Mouse (Mus musculus) embryonic fibroblast, embryonic 13.5 days (primary cell): Measurements from ENCODE around the gene Gfap. TPM values are rescaled to one million over a fixed set of nuclear protein-coding genes. Genes with fewer than 3 reads are reported as not detected.

ENCODE experiments used
- H3K27ac ChIP-seq: 2 replicates; pipeline ENCODE4 v1.5.1; 2012; ENCODE audit warnings: low read length, control low read depth, inconsistent platforms; ENCODE audit not compliant: insufficient read depth
- H3K4me1 ChIP-seq: 2 replicates; pipeline ENCODE4 v1.6.1; 2011; ENCODE audit warnings: low read length; ENCODE audit not compliant: control insufficient read depth, insufficient read depth
- H3K4me3 ChIP-seq: 2 replicates; pipeline ENCODE4 v1.5.1; 2011; ENCODE audit warnings: mild to moderate bottlenecking, control low read depth, low read length; ENCODE audit not compliant: insufficient read depth
- CTCF ChIP-seq: IDR thresholded peaks from 2 replicates; pipeline ENCODE4 v1.5.1; 2011; ENCODE audit warnings: mild to moderate bottlenecking, control low read depth, low read length, moderate library complexity, borderline replicate concordance; ENCODE audit not compliant: insufficient read depth
- POLR2A ChIP-seq: IDR thresholded peaks from 2 replicates; pipeline ENCODE4 v1.6.1; 2011; ENCODE audit warnings: low read depth, mild to moderate bottlenecking, control low read depth, low read length, moderate library complexity
- polyA plus RNA-seq: library from polyadenylated mRNA; stranded (reverse); fragments of >200 nt; gene quantifications from 2 replicates; pipeline ENCODE4 v1.2.4, GENCODE M21; 2011; ENCODE audit warnings: low read depth; ENCODE audit not compliant: missing spikeins, insufficient read length

The Gfap gene
- polyA plus RNA-seq, 1 experiment, result 1.4 TPM

DNA sequence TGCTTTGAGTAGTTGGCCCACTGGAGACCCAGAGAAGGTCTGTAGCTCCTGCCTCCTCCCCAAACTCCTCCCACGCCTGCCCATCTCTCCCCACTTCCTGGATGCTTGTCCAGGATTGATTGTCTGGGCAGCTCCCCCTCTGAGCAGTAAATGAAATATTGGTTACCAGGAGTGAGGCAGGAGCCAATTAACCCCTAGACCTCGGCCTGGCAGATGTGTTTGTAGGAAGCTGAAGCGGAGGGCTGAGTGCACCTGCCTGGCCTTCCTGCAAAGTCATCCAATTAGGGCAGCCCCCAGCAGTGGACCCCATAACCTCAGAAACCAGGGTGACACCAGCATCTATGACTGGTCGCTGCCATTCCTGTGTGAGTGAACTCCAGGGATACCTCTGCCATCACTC is 35.6 kb upstream of the Gfap start:
- Histone ChIP-seq H3K27ac (no peak overlapping the region), H3K4me1 (no peaks in the 10 kb centered on the region), H3K4me3 (no peak overlapping the region)
- TF ChIP-seq POLR2A (no peak), CTCF (no peak)

DNA sequence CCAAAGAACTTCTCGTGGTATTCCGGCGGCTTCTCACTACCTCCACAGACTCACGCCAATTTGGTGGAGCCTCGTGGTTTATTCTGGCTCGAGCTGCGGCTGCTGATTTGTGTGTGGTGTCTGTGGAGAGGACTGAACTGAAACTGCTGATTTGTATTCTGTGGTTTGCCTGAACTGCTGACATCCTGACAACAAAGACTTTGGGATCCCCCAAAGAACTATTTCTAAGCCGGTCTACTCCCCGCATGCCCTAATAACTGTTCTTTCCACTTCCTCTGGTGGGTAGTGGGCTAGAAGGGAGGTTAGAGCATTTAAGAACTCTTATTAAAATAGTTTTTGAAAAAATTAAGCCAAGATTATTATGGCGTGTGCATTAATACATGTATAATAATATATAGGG is 30.0 kb upstream of the Gfap start:
- H3K4me3 ChIP-seq, result no peak overlapping the region
- TF ChIP-seq CTCF (no peak), POLR2A (no peak)
- H3K4me1 ChIP-seq, result no peaks in the 10 kb centered on the region
- H3K27ac ChIP-seq, result no peak overlapping the region

DNA sequence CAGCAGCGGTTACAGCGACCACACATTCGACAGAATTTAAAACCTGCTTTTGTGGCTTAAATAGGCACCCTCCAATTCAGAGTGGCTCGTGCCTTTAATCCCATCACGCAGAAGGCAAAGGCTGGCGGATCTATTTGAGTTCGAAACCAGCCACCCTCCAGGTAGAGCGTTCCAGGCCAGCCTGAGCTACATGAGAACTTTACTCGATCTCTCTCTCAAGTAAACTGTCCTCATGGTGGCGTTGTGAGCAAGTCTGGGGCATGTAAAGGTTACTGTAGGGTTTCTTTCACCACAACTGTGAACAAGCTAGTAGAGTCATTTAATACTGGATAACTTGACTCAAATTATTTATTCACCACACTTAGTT is 24.6 kb upstream of the Gfap start:
- H3K4me1 ChIP-seq, result peaks cover 2% of the 10 kb centered on the region; the same call in 1 of the 2 replicates
- H3K27ac ChIP-seq, result peak overlapping the region; percentile 74
- H3K4me3 ChIP-seq, result peak overlapping the region; percentile 31
- no peak for TF ChIP-seq CTCF
- no peak for TF ChIP-seq POLR2A

DNA sequence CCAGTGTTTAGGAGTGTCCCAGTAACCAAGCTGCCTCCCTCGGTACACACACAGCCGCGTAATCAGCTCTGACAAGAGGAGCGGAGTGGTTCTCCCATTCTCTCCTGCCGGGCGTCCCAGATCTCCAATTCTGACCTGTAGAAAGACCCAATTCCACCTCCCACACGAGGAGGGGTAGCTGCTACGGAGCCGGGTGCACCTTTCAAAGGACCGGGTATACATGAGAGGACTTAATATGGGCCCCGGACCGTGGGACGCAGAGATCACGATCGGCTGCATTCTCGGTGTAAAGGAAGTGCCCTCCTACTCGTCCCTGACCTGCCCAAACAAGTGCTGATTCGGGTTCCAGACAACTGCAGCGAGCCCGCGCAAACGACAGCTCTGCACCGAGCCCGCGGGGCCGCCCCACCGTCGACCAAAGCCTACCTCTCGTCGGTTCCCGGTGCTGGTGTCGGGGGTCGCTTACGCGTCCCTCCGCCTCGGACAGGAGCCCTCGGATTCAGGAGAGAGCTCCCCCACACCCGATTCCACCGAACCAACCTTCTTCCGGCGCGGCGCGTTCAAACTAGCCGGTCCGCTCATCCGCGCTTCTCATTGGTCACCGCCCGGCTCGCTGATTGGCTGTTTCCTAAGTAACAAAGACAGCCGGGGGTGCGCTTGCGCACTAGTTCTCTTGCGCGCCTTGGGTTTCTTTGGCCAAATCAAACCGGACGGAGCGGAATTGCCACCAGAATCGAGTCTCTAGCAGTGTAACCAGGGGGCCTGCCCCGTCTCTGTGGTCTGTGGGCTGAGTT is 24.0 kb upstream of the Gfap start, which contains the start of gene Kif18b:
Gene Kif18b, minus strand, starts transcription at position 568 of the 794 bp plus-strand sequence.
- no peak for TF ChIP-seq CTCF
- TF ChIP-seq POLR2A, result peak; percentile 65
- Histone ChIP-seq H3K27ac (peak within 1 kb of the TSS; percentile 74), H3K4me3 (peak within 1 kb of the TSS; percentile 83), H3K4me1 (peaks cover 2% of the 10 kb centered on the region; the same call in 1 of the 2 replicates)

DNA sequence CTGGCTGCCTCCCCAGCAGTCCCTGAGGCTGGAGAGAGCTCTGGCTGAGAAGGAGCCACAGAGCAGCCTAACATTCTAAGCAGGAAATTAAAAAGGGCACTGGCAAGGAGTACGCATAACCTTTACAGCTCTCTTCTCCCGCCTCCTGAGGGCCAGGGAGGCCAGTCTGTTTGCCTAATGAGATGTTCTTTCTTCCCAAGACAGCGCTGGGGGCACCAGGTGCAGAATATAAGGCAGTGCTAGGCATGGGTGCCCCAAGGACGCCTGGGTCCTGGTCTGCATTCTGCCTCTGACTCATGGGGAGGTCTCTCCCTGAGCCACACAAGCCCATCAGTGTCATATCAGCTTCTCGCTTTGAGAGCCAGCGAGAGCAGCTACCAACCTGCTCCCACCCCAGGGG is 20.8 kb upstream of the Gfap start:
- TF ChIP-seq POLR2A (no peak), CTCF (no peak)
- Histone ChIP-seq H3K27ac (no peak overlapping the region), H3K4me1 (peaks cover 2% of the 10 kb centered on the region; the same call in 1 of the 2 replicates), H3K4me3 (no peak overlapping the region)

DNA sequence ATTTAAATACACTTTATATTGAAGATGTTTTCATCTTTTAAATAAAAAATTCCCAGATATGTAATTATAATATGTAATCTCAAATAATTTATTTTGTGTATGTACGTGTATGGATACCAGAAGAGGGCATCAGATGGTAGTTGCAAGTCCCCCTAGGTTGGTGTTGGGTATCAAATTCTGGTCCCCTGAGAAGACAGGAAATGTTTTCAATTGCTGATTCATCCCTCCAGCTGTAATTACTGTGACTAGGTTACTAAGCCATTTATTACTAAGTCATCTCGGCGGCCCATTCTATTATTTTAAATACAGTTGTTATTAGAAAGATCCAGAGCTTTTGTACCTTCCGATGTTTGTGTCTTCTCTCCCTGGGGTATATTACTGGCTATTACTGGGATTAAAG is 17.4 kb upstream of the Gfap start:
- TF ChIP-seq CTCF (no peak), POLR2A (no peak)
- Histone ChIP-seq H3K4me1 (peaks cover 2% of the 10 kb centered on the region; the same call in 1 of the 2 replicates), H3K27ac (peak overlapping the region; percentile 37; the same call in 1 of the 2 replicates), H3K4me3 (no peak overlapping the region)

DNA sequence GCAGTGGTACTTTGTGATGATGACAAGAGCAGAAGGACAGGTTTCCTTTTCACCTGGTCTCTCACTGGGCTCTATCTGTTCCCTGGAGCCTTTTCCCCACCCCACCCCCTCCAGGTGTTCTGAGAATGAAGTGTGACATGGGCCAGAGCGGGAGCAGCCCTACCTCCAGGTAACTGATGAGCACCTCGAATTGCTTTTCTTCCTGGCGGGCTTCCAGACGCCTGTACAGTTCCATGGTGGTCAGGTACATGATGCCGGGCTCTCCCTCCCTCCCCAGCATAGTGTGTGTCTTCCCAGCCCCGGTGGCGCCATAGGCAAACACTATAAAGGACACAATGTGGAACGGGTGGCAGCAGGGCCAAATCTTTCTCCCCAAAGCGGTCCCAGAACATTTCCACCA is 14.7 kb upstream of the Gfap start:
- Histone ChIP-seq H3K4me3 (no peak overlapping the region), H3K4me1 (no peaks in the 10 kb centered on the region), H3K27ac (no peak overlapping the region)
- TF ChIP-seq POLR2A (no peak), CTCF (no peak)

DNA sequence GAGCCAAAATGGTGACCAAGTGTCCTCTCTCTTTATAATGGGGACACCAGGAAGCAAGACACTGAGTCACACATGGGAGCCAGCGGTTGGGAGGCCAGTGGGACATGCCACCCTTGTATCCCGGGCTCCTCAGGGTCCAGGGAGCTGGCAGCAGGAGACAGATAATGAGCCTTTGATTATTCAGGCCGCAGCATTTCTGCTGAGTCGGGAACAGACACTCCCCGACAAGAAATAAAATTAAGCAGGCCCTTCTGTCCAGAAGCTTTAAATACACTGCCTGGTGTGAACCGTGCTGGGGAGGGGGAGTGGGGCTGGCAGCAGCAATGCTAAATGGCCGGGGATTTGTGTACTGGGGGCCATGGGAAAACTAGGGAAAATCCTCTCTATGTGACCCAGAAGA is 10.7 kb upstream of the Gfap start:
- Histone ChIP-seq H3K27ac (no peak overlapping the region), H3K4me3 (no peak overlapping the region), H3K4me1 (no peaks in the 10 kb centered on the region)
- no peak for TF ChIP-seq CTCF
- TF ChIP-seq POLR2A, result no peak

DNA sequence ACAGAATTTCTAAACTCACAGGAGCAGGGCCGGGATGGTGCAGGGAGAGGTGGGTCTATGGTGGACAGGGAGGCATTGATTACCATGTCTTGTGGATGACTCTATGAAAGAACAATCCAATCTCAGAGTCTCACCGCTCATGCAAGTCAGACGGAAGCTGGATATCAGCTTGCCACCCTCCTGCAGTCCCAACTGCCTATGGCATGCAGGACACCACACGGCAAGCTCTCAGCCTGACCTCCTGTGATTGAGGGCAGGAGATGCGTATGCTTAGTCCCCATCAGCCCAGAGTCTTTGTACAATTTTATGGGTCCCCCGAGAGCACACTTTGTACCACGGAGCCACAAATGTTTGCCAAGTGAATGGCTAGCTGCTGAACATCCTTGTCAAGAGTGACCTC is 2.9 kb upstream of the Gfap start:
- no peak overlapping the region for H3K4me3 ChIP-seq
- no peak overlapping the region for H3K27ac ChIP-seq
- TF ChIP-seq CTCF (no peak), POLR2A (no peak)
- no peaks in the 10 kb centered on the region for H3K4me1 ChIP-seq

DNA sequence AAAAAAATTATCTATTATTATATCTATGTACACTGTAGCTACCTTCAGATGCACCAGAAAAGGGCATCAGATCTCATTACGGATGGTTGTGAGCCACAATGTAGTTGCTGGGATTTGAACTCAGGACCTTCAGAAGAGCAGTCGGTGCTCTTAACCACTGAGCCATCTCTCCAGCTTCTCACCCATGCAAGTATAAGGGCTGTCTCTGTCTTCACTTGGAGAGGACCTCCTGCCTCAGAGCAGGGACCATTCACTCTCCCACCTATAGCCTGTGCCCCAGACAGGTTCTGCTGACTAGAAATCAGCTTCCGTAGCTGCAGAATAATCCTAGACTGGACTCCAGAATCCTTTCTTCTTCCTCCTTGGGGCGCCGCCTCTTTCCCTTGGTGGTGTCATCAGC is 1.4 kb upstream of the Gfap start:
- Histone ChIP-seq H3K4me1 (no peaks in the 10 kb centered on the region), H3K4me3 (no peak overlapping the region), H3K27ac (no peak overlapping the region)
- no peak for TF ChIP-seq POLR2A
- no peak for TF ChIP-seq CTCF

DNA sequence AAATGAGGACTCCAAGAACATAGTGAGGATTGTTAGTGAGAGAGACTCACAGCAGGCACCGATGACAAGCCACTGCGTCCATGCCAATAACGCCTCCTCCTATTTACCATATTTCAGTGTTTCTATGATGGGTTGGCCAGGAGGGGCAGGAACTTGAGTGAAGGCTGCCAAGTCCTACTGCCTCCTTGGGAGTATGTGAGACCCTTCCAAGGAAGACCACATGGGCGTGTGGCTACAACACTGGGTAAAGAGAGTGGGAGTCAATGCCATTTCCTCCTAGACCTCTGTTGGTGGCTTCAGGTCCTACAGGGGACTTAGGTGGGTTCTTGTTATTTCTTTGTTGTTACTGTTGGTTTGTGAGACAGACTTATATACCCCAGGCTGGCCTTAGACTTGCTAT is 487 bp upstream of the Gfap start:
- Histone ChIP-seq H3K4me1 (no peaks in the 10 kb centered on the region), H3K4me3 (no peak overlapping the region)
- TF ChIP-seq CTCF (no peak), POLR2A (no peak)

More for the DNA sequence above, 487 bp upstream of the Gfap start:
- no peak overlapping the region for H3K27ac ChIP-seq
